14 mouse cellular contexts compared by ENCODE assay signal in genomic region chr11:31641066-31641810, GRCm38 (mm10). TPM values are rescaled to one million over a fixed set of nuclear protein-coding genes. Genes with fewer than 3 reads are reported as not detected.
DNase-seq lines count a peak whose midpoint lies in the region; ATAC-seq and TF ChIP-seq lines count a peak whose summit lies in the region.
"Had no signal": no experiment of that assay in that cellular context is flagged by ENCODE, and none has a peak within 500 bp of the region (broad histone marks: within the 10 kb centered on the region; RNA-seq: fewer than 3 reads in every experiment).

No protein-coding gene starts in this region.

- no peak overlapping the region for H3K4me3 ChIP-seq in left cerebral cortex, adult 2 months
- H3K4me3 ChIP-seq: forebrain, embryonic 10.5 days; heart, embryonic 13.5 days; liver, embryonic 13.5 days had no signal

- POLR2A ChIA-PET in Patski (lab: Charles Lee) = no interaction called here

- no peak overlapping the region for H3K27ac ChIP-seq in left cerebral cortex, adult 2 months
- H3K27ac ChIP-seq: forebrain, embryonic 10.5 days; heart, embryonic 13.5 days; hindbrain, embryonic 14.5 days; liver, embryonic 13.5 days had no signal

- intact Hi-C loops in left cerebral cortex, adult 2 months (cut with DNase I) = no loop called here

- H3K27me3 ChIP-seq in Patski = no peaks in the 10 kb centered on the region
- H3K27me3 ChIP-seq: liver, embryonic 13.5 days had no signal

- in situ Hi-C loops in Patski (cut with MboI; ENCODE audit: low pct_unique_long_range_greater_than_20kb) = no loop called here

- TF ChIP-seq CTCF in left cerebral cortex, adult 2 months (IDR thresholded peaks at IDR 0.05) = peak; percentile 38
- peak; percentile 52 for TF ChIP-seq CTCF in Patski (IDR thresholded peaks at IDR 0.05)

- CTCF ChIA-PET in Patski (lab: Charles Lee) = interaction anchor here (0.9 to 2.4 kb wide), 2 partner anchors 27 to 279 kb away, joined by 3 to 10 read pairs; no protein-coding TSS in a partner anchor

- DNase-seq in cerebellum, postnatal 14 days = peak; percentile 34 to 35
- no peak for DNase-seq in cerebellum, adult 8-10 months
- no peak for DNase-seq in left cerebral cortex, adult 2 months (ENCODE audit: extremely low spot score in 1 of 2, low spot score in 2 of 2)
- DNase-seq in left cerebral cortex, adult 9 months (ENCODE audit: low spot score in 2 of 2) = no peak
- DNase-seq in 3T3-L1 (ENCODE audit: low read depth, low spot score) = peak; percentile 31
- DNase-seq in Patski (ENCODE audit: low read depth, low spot score) = no peak
- no peak for DNase-seq in frontal cortex, postnatal 36 days (ENCODE audit: low spot score in 2 of 2)
- DNase-seq in right cerebral cortex, postnatal 25 days = no peak
- DNase-seq: embryo, embryonic 11 days; liver, embryonic 13.5 days had no signal

- ATAC-seq in Patski = no peak
- ATAC-seq: activated CD4-positive, CD25-positive, alpha-beta regulatory T cell, adult 4 months had no signal

RNA-seq across cellular contexts. Expression of gene Bod1, which starts 30.4 kb away (rescaled TPM):
- 100 to 1,000 TPM; 100 to 101 TPM for total RNA-seq in left cerebral cortex, adult 2 months (2021)
- 95.1 TPM for polyA plus RNA-seq in Patski (2021)

Comparison
In these comparisons a context has a peak if more than half of its experiments do, and no peak if none do; other contexts are left out.
1. DNase-seq: peak in cerebellum, postnatal 14 days (2 of 2) and 3T3-L1 (single experiment); none in cerebellum, adult 8-10 months (single experiment), left cerebral cortex, adult 2 months (0 of 2), left cerebral cortex, adult 9 months (0 of 2), Patski (single experiment), frontal cortex, postnatal 36 days (0 of 2) and right cerebral cortex, postnatal 25 days (single experiment).